Mouse (Mus musculus): ENCODE data around the gene Cdh13. TPM values are rescaled to one million over a fixed set of nuclear protein-coding genes. Genes with fewer than 3 reads are reported as not detected.
"Not testable (repeated sequence)": the region's sequence is repeated elsewhere in the genome, so short reads cannot be mapped to it uniquely, and the experiment has no call there.

Cdh13 gene
- polyA plus RNA-seq, 1 experiment, result 9.4 TPM

- H3ac ChIP-seq (ENCODE audit: control insufficient read depth, insufficient read length, low read depth), result no peak overlapping the region
- peaks cover 36% of the 10 kb centered on the region for H3K36me3 ChIP-seq (ENCODE audit: control insufficient read depth, insufficient read depth)
- H3K79me3 ChIP-seq (ENCODE audit: low read depth), result peaks cover 7% of the 10 kb centered on the region
- H3K4me3 ChIP-seq (ENCODE audit: insufficient read depth, poor library complexity, severe bottlenecking), result no peak overlapping the region
- peaks cover 14% of the 10 kb centered on the region for H3K79me2 ChIP-seq (ENCODE audit: control insufficient read depth, insufficient read depth)
- H3K27me3 ChIP-seq (ENCODE audit: control insufficient read depth, insufficient read depth, insufficient read length), result no peaks in the 10 kb centered on the region
- no peak for TF ChIP-seq MYOD1 (IDR thresholded peaks at IDR 0.05; ENCODE audit: control insufficient read depth, insufficient read length, low read depth)
- no peak for TF ChIP-seq MYOG (IDR thresholded peaks at IDR 0.05; ENCODE audit: control insufficient read depth, extremely low read depth, insufficient read length)
- TF ChIP-seq CEBPB (IDR thresholded peaks at IDR 0.05; ENCODE audit: low read depth), result no peak
- no peak for TF ChIP-seq FOSL1 (IDR thresholded peaks at IDR 0.05; ENCODE audit: insufficient read depth, low read length, poor library complexity, severe bottlenecking)
- TF ChIP-seq USF1 (IDR thresholded peaks at IDR 0.05; ENCODE audit: low read depth), result no peak
- TF ChIP-seq MAX (IDR thresholded peaks at IDR 0.05), result no peak
- no peak for TF ChIP-seq CTCF (IDR thresholded peaks at IDR 0.05; ENCODE audit: control insufficient read depth, insufficient read depth, insufficient read length)
These were observed 1062.1 kb downstream of the Cdh13 start for GRCm38 (mm10) chr8:119345683-119346075.

- H3K4me3 ChIP-seq (ENCODE audit: insufficient read depth, poor library complexity, severe bottlenecking), result no peak overlapping the region
- H3K79me3 ChIP-seq (ENCODE audit: low read depth), result no peaks in the 10 kb centered on the region
- no peaks in the 10 kb centered on the region for H3K79me2 ChIP-seq (ENCODE audit: control insufficient read depth, insufficient read depth)
- no peaks in the 10 kb centered on the region for H3K27me3 ChIP-seq (ENCODE audit: control insufficient read depth, insufficient read depth, insufficient read length)
- no peak for TF ChIP-seq MAX (IDR thresholded peaks at IDR 0.05)
- TF ChIP-seq CEBPB (IDR thresholded peaks at IDR 0.05; ENCODE audit: low read depth), result no peak
- no peak for TF ChIP-seq CTCF (IDR thresholded peaks at IDR 0.05; ENCODE audit: control insufficient read depth, insufficient read depth, insufficient read length)
- no peak for TF ChIP-seq MYOD1 (IDR thresholded peaks at IDR 0.05; ENCODE audit: control insufficient read depth, insufficient read length, low read depth)
- no peak for TF ChIP-seq USF1 (IDR thresholded peaks at IDR 0.05; ENCODE audit: low read depth)
- no peak for TF ChIP-seq FOSL1 (IDR thresholded peaks at IDR 0.05; ENCODE audit: insufficient read depth, low read length, poor library complexity, severe bottlenecking)
- TF ChIP-seq MYOG (IDR thresholded peaks at IDR 0.05; ENCODE audit: control insufficient read depth, extremely low read depth, insufficient read length), result no peak
- peaks cover 31% of the 10 kb centered on the region for H3K36me3 ChIP-seq (ENCODE audit: control insufficient read depth, insufficient read depth)
- H3ac ChIP-seq (ENCODE audit: control insufficient read depth, insufficient read length, low read depth), result no peak overlapping the region
These were observed 1068.1 kb downstream of the Cdh13 start for GRCm38 (mm10) chr8:119351647-119352046.

GRCm38 (mm10) chr8:119352977-119353658 lies 1069.6 kb downstream of the Cdh13 start:
- Histone ChIP-seq H3K27me3 (ENCODE audit: control insufficient read depth, insufficient read depth, insufficient read length) (no peaks in the 10 kb centered on the region), H3K36me3 (ENCODE audit: control insufficient read depth, insufficient read depth) (peaks cover 17% of the 10 kb centered on the region), H3ac (ENCODE audit: control insufficient read depth, insufficient read length, low read depth) (no peak overlapping the region), H3K79me3 (ENCODE audit: low read depth) (no peaks in the 10 kb centered on the region), H3K79me2 (ENCODE audit: control insufficient read depth, insufficient read depth) (no peaks in the 10 kb centered on the region), H3K4me3 (ENCODE audit: insufficient read depth, poor library complexity, severe bottlenecking) (no peak overlapping the region)
- TF ChIP-seq MYOG (IDR thresholded peaks at IDR 0.05; ENCODE audit: control insufficient read depth, extremely low read depth, insufficient read length) (no peak), MAX (IDR thresholded peaks at IDR 0.05) (no peak), MYOD1 (IDR thresholded peaks at IDR 0.05; ENCODE audit: control insufficient read depth, insufficient read length, low read depth) (no peak), USF1 (IDR thresholded peaks at IDR 0.05; ENCODE audit: low read depth) (no peak), FOSL1 (IDR thresholded peaks at IDR 0.05; ENCODE audit: insufficient read depth, low read length, poor library complexity, severe bottlenecking) (no peak), CTCF (IDR thresholded peaks at IDR 0.05; ENCODE audit: control insufficient read depth, insufficient read depth, insufficient read length) (no peak), CEBPB (IDR thresholded peaks at IDR 0.05; ENCODE audit: low read depth) (no peak)

DNA sequence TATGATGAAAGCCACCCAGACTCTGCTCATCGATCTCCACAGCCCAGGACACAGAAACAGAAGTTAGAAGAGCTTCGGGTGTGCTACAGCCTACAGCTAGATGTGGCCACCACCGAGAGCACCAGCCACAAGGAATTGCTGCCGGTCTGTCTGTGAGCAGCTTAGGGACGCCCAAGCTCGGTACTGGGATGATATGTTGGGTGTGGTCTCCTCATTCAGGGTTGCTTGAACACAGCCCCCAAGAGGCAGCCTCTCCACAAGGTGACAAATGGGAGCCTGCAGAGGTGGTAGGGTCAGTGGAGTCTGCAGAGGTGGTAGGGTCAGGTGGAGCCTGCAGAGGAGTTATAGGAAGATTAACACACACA lies 1070.1 kb downstream of the Cdh13 start:
- no peak overlapping the region for H3ac ChIP-seq (ENCODE audit: control insufficient read depth, insufficient read length, low read depth)
- no peaks in the 10 kb centered on the region for H3K79me2 ChIP-seq (ENCODE audit: control insufficient read depth, insufficient read depth)
- H3K36me3 ChIP-seq (ENCODE audit: control insufficient read depth, insufficient read depth), result peaks cover 11% of the 10 kb centered on the region
- no peaks in the 10 kb centered on the region for H3K79me3 ChIP-seq (ENCODE audit: low read depth)
- no peak overlapping the region for H3K4me3 ChIP-seq (ENCODE audit: insufficient read depth, poor library complexity, severe bottlenecking)
- TF ChIP-seq MYOG (IDR thresholded peaks at IDR 0.05; ENCODE audit: control insufficient read depth, extremely low read depth, insufficient read length) (no peak), CEBPB (IDR thresholded peaks at IDR 0.05; ENCODE audit: low read depth) (no peak), FOSL1 (IDR thresholded peaks at IDR 0.05; ENCODE audit: insufficient read depth, low read length, poor library complexity, severe bottlenecking) (no peak), MAX (IDR thresholded peaks at IDR 0.05) (no peak), CTCF (IDR thresholded peaks at IDR 0.05; ENCODE audit: control insufficient read depth, insufficient read depth, insufficient read length) (no peak), USF1 (IDR thresholded peaks at IDR 0.05; ENCODE audit: low read depth) (no peak), MYOD1 (IDR thresholded peaks at IDR 0.05; ENCODE audit: control insufficient read depth, insufficient read length, low read depth) (no peak)
- H3K27me3 ChIP-seq (ENCODE audit: control insufficient read depth, insufficient read depth, insufficient read length), result no peaks in the 10 kb centered on the region

- not testable (repeated sequence) for H3K4me3 ChIP-seq (ENCODE audit: insufficient read depth, poor library complexity, severe bottlenecking); H3ac ChIP-seq (ENCODE audit: control insufficient read depth, insufficient read length, low read depth); H3K36me3 ChIP-seq (ENCODE audit: control insufficient read depth, insufficient read depth); H3K79me3 ChIP-seq (ENCODE audit: low read depth); H3K79me2 ChIP-seq (ENCODE audit: control insufficient read depth, insufficient read depth); H3K27me3 ChIP-seq (ENCODE audit: control insufficient read depth, insufficient read depth, insufficient read length)
These were observed 1073.1 kb downstream of the Cdh13 start for GRCm38 (mm10) chr8:119356631-119357030.

- H3K27me3 ChIP-seq (ENCODE audit: control insufficient read depth, insufficient read depth, insufficient read length), result peaks cover 12% of the 10 kb centered on the region
- no peaks in the 10 kb centered on the region for H3K36me3 ChIP-seq (ENCODE audit: control insufficient read depth, insufficient read depth)
- H3K79me3 ChIP-seq (ENCODE audit: low read depth), result no peaks in the 10 kb centered on the region
- no peak overlapping the region for H3ac ChIP-seq (ENCODE audit: control insufficient read depth, insufficient read length, low read depth)
- TF ChIP-seq USF1 (IDR thresholded peaks at IDR 0.05; ENCODE audit: low read depth), result no peak
- no peak for TF ChIP-seq MYOD1 (IDR thresholded peaks at IDR 0.05; ENCODE audit: control insufficient read depth, insufficient read length, low read depth)
- H3K4me3 ChIP-seq (ENCODE audit: insufficient read depth, poor library complexity, severe bottlenecking), result no peak overlapping the region
- H3K79me2 ChIP-seq (ENCODE audit: control insufficient read depth, insufficient read depth), result no peaks in the 10 kb centered on the region
These were observed 1074.6 kb downstream of the Cdh13 start for GRCm38 (mm10) chr8:119358175-119358574.
